Comparison of ENCODE assay signal across 21 mouse cellular contexts in genomic region chr5:39855685-39856615, GRCm38 (mm10).
DNase-seq lines count a peak whose midpoint lies in the region; ATAC-seq and TF ChIP-seq lines count a peak whose summit lies in the region.
"Had no signal": no experiment of that assay in that cellular context is flagged by ENCODE, and none has a peak within 500 bp of the region (broad histone marks: within the 10 kb centered on the region; RNA-seq: fewer than 3 reads in every experiment).

No protein-coding gene starts in this region.

- TF ChIP-seq CTCF in kidney, adult 2 months (conservative IDR thresholded peaks at IDR 0.05; ENCODE audit: insufficient read depth, insufficient read length, low read depth, low read length) = no peak

- no peaks in the 10 kb centered on the region for H3K27me3 ChIP-seq in hindbrain, embryonic 12.5 days
- H3K27me3 ChIP-seq in hindbrain, embryonic 13.5 days = no peaks in the 10 kb centered on the region
- no peaks in the 10 kb centered on the region for H3K27me3 ChIP-seq in forebrain, embryonic 13.5 days
- no peaks in the 10 kb centered on the region for H3K27me3 ChIP-seq in midbrain, embryonic 12.5 days
- H3K27me3 ChIP-seq in kidney, adult 2 months (replicated peaks; ENCODE audit: control insufficient read depth, insufficient read depth, low read length) = no peaks in the 10 kb centered on the region
- H3K27me3 ChIP-seq: heart, embryonic 12.5 days; stomach, embryonic 15.5 days had no signal

- no peak overlapping the region for H3K9ac ChIP-seq in hindbrain, embryonic 12.5 days
- H3K9ac ChIP-seq in hindbrain, embryonic 13.5 days = no peak overlapping the region
- no peak overlapping the region for H3K9ac ChIP-seq in forebrain, embryonic 13.5 days
- H3K9ac ChIP-seq in midbrain, embryonic 12.5 days (replicated peaks) = no peak overlapping the region
- H3K9ac ChIP-seq: heart, embryonic 12.5 days; stomach, embryonic 15.5 days had no signal

- peak; percentile 17 for DNase-seq in Muller cell, postnatal 12 days (ENCODE audit: inconsistent ontology term)
- DNase-seq in kidney, adult 2 months = no peak
- DNase-seq in B cell, adult 2 months = no peak
- DNase-seq: adrenal gland, adult 2 months; cerebellum, adult 8-10 months; heart, postnatal 14 days; kidney, adult 18-20 months; kidney, postnatal 14 days; left cerebral cortex, postnatal 4 days; liver; right cerebral cortex, postnatal 14 days; spleen, adult 18-20 months; thymus, adult 2 months had no signal

- TF ChIP-seq POLR2A in kidney, adult 2 months (IDR thresholded peaks at IDR 0.05; ENCODE audit: low read depth, low read length) = no peak

- H3K4me3 ChIP-seq in hindbrain, embryonic 12.5 days = no peak overlapping the region
- H3K4me3 ChIP-seq in hindbrain, embryonic 13.5 days = no peak overlapping the region
- no peak overlapping the region for H3K4me3 ChIP-seq in forebrain, embryonic 13.5 days
- no peak overlapping the region for H3K4me3 ChIP-seq in midbrain, embryonic 12.5 days
- H3K4me3 ChIP-seq in kidney, adult 2 months (ENCODE audit: insufficient read depth, low read depth, low read length) = no peak overlapping the region
- H3K4me3 ChIP-seq: heart, embryonic 12.5 days; layer of hippocampus, adult 2 months; stomach, embryonic 15.5 days had no signal

- peak overlapping the region; percentile 57; the same call in 1 of the 2 replicates for H3K27ac ChIP-seq in hindbrain, embryonic 12.5 days
- H3K27ac ChIP-seq in hindbrain, embryonic 13.5 days = no peak overlapping the region; the same call in 1 of the 2 replicates
- H3K27ac ChIP-seq in forebrain, embryonic 13.5 days = peak overlapping the region; percentile 33; the same call in 1 of the 2 replicates
- H3K27ac ChIP-seq in midbrain, embryonic 12.5 days (replicated peaks) = peak overlapping the region; percentile 68
- no peak overlapping the region for H3K27ac ChIP-seq in kidney, adult 2 months (ENCODE audit: insufficient read depth, low read depth, low read length)
- H3K27ac ChIP-seq: layer of hippocampus, adult 2 months; macrophage; stomach, embryonic 15.5 days had no signal

- no peak overlapping the region for H3K4me2 ChIP-seq in hindbrain, embryonic 12.5 days (replicated peaks)
- no peak overlapping the region for H3K4me2 ChIP-seq in hindbrain, embryonic 13.5 days
- no peak overlapping the region for H3K4me2 ChIP-seq in forebrain, embryonic 13.5 days
- no peak overlapping the region for H3K4me2 ChIP-seq in midbrain, embryonic 12.5 days (replicated peaks)
- H3K4me2 ChIP-seq: heart, embryonic 12.5 days; stomach, embryonic 15.5 days had no signal

- no peaks in the 10 kb centered on the region for H3K36me3 ChIP-seq in hindbrain, embryonic 12.5 days
- no peaks in the 10 kb centered on the region for H3K36me3 ChIP-seq in hindbrain, embryonic 13.5 days
- no peaks in the 10 kb centered on the region for H3K36me3 ChIP-seq in forebrain, embryonic 13.5 days (ENCODE audit: poor library complexity, severe bottlenecking)
- no peaks in the 10 kb centered on the region for H3K36me3 ChIP-seq in midbrain, embryonic 12.5 days
- no peaks in the 10 kb centered on the region for H3K36me3 ChIP-seq in kidney, adult 2 months (ENCODE audit: control insufficient read depth, insufficient read depth, low read length)
- H3K36me3 ChIP-seq: heart, embryonic 12.5 days; stomach, embryonic 15.5 days had no signal

- no peaks in the 10 kb centered on the region for H3K9me3 ChIP-seq in hindbrain, embryonic 12.5 days (replicated peaks)
- H3K9me3 ChIP-seq in hindbrain, embryonic 13.5 days = no peaks in the 10 kb centered on the region
- no peaks in the 10 kb centered on the region for H3K9me3 ChIP-seq in forebrain, embryonic 13.5 days (replicated peaks)
- H3K9me3 ChIP-seq in midbrain, embryonic 12.5 days = no peaks in the 10 kb centered on the region
- H3K9me3 ChIP-seq: heart, embryonic 12.5 days; stomach, embryonic 15.5 days had no signal

- peak; percentile 68 for ATAC-seq in hindbrain, embryonic 12.5 days (ENCODE audit: low FRiP score)
- ATAC-seq in hindbrain, embryonic 13.5 days (ENCODE audit: low FRiP score) = no peak
- peak; percentile 49 for ATAC-seq in forebrain, embryonic 13.5 days
- peak; percentile 55 for ATAC-seq in midbrain, embryonic 12.5 days (ENCODE audit: low FRiP score, low read depth)

- no peaks in the 10 kb centered on the region for H3K4me1 ChIP-seq in hindbrain, embryonic 12.5 days
- peaks cover 8% of the 10 kb centered on the region; the same call in 1 of the 2 replicates for H3K4me1 ChIP-seq in hindbrain, embryonic 13.5 days (replicated peaks)
- H3K4me1 ChIP-seq in forebrain, embryonic 13.5 days = peaks cover 11% of the 10 kb centered on the region
- peaks cover 8% of the 10 kb centered on the region; the same call in 1 of the 2 replicates for H3K4me1 ChIP-seq in midbrain, embryonic 12.5 days
- H3K4me1 ChIP-seq in kidney, adult 2 months (ENCODE audit: control insufficient read depth, insufficient read depth, low read length) = no peaks in the 10 kb centered on the region
- H3K4me1 ChIP-seq: heart, embryonic 12.5 days; stomach, embryonic 15.5 days had no signal

- WGBS in hindbrain, embryonic 12.5 days = 58% methylated on average over 7 of the region's 7 CpGs
- 50% methylated on average over 7 of the region's 7 CpGs for WGBS in hindbrain, embryonic 13.5 days
- WGBS in forebrain, embryonic 13.5 days = 46% methylated on average over 7 of the region's 7 CpGs
- WGBS in midbrain, embryonic 12.5 days = 58% methylated on average over 7 of the region's 7 CpGs
- 85% methylated on average over 7 of the region's 7 CpGs for WGBS in kidney, adult 2 months

Comparison
In these comparisons a context has a peak if more than half of its experiments do, and no peak if none do; other contexts are left out.
1. H3K27ac ChIP-seq: peak in hindbrain, embryonic 12.5 days (single experiment), forebrain, embryonic 13.5 days (single experiment) and midbrain, embryonic 12.5 days (single experiment); none in hindbrain, embryonic 13.5 days (single experiment) and kidney, adult 2 months (single experiment).